Mouse (Mus musculus) bone marrow, adult 2 months (tissue): Measurements from ENCODE around the gene Trappc11. TPM values are rescaled to one million over a fixed set of nuclear protein-coding genes. Genes with fewer than 3 reads are reported as not detected.

Experiments used
- H3K27ac ChIP-seq: fragments of 200-500 bp; 2 replicates; pipeline ENCODE4 v1.5.1; 2012; ENCODE audit warnings: low read depth, mild to moderate bottlenecking, control low read depth, inconsistent platforms, low read length; ENCODE audit not compliant: control insufficient read depth, poor library complexity, insufficient read depth
- H3K4me1 ChIP-seq: fragments of 200-500 bp; 2 replicates; pipeline ENCODE4 v1.6.1; 2011; ENCODE audit warnings: low read length; ENCODE audit not compliant: control insufficient read depth, insufficient read depth
- H3K4me3 ChIP-seq: fragments of 200-500 bp; replicated peaks from 2 replicates; pipeline ENCODE3; 2011; ENCODE audit warnings: mild to moderate bottlenecking, low read depth, low read length, control low read depth; ENCODE audit not compliant: control insufficient read depth
- CTCF ChIP-seq: fragments of 200-500 bp; IDR thresholded peaks from 2 replicates; pipeline ENCODE4 v1.5.1; 2011; ENCODE audit warnings: low read length, control low read depth; ENCODE audit not compliant: control insufficient read depth, insufficient read depth
- POLR2A ChIP-seq: fragments of 200-500 bp; IDR thresholded peaks from 2 replicates; pipeline ENCODE4 v1.6.1; 2011; ENCODE audit warnings: low read depth, mild to moderate bottlenecking, control low read depth, low read length, borderline replicate concordance; ENCODE audit not compliant: control insufficient read depth
- WGBS: fragments of 180-500 bp; shearing (Covaris S2); methylation state at CpG from one replicate; pipeline ENCODE4 v1.1.7; 2018; 5-methylcytosine and 5-hydroxymethylcytosine counted together
- polyA plus RNA-seq: library from polyadenylated mRNA; stranded (reverse); fragments of >200 nt; gene quantifications from 2 replicates; pipeline ENCODE4 v1.2.4, GENCODE M21; 2011; ENCODE audit warnings: low replicate concordance; ENCODE audit not compliant: missing spikeins, insufficient read depth, insufficient read length

Gene Trappc11
- polyA plus RNA-seq: 4.9 and 10.5 TPM in 2 replicates

DNA sequence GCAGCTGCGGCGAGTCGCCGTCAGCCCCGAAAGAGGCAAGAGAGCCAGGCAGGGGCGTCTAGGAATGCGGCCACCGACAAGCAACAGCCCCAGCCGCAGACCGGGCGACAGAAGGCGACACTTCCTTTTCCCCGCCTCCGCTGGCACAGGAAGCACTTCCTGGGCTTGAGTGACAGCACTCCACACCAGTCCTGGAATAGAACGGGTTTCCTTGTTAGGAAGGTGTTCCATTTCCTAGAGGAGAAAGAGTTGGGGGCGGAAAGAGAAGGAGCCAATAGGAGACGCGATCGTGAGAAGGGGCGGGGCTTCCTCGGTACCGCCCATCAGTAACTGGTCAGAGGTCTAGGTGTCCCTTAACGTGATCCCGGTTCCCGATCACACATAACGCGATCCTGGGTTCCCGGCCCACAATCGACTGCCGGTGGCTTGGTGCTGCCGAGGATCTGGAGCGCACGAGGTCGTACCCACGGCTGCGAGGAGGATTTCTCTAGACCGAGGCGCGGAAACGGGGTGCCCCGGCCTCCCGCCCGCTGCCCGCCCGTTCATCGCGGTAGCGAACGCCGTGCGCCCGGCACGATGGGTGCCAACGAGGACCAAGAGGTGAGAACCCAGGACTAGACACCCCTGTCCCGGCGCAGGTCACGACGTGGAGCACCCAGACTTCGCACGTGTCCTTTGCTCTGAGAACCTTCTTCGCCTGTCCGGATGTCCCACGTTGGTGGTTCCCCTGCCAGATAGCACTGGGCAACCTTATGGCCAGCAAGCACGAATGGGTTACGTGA, at the start of gene Trappc11, which contains the start of gene Rwdd4a:
TSS of gene Trappc11 (minus strand) at position 127 of the 782 bp plus-strand sequence.
TSS of gene Rwdd4a (plus strand) at position 321 of the 782 bp plus-strand sequence.
- under 1% methylated on average over 65 of the region's 65 CpGs for WGBS
- peak within 1 kb of the TSS; percentile 76 for H3K27ac ChIP-seq
- peak within 1 kb of the TSS; percentile 88 for H3K4me3 ChIP-seq
- H3K4me1 ChIP-seq: no peaks in the 10 kb centered on the region; the same call in 1 of the 2 replicates
- TF ChIP-seq CTCF (no peak), POLR2A (peak; percentile 60; the same call in 1 of the 2 replicates)

DNA sequence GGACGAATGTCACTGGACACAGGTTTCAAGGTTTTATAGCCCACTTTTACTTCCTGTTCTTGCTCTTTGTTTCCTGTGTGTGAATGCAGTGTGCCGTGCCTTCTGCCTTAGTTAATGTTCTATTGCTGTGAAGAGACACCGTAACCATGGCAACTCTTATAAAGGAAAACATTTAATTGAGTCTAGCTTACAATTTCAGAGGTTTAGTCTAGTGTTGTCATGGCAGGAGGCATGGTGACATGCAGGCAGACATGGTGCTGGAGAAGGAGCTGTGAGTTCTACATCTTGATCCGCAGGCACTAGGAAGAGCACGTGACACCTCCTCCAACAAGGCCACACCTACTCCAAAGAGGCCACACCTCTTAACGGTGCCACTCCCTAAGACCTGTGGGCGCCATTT, 48.2 kb upstream of the Trappc11 start:
- Histone ChIP-seq H3K4me1 (no peaks in the 10 kb centered on the region), H3K4me3 (no peak overlapping the region), H3K27ac (no peak overlapping the region)
- 66% methylated on average over 7 of the region's 7 CpGs for WGBS
- TF ChIP-seq CTCF (no peak), POLR2A (no peak)

- no peaks in the 10 kb centered on the region for H3K4me1 ChIP-seq
- 88% methylated on average over 7 of the region's 7 CpGs for WGBS
- TF ChIP-seq POLR2A (no peak), CTCF (no peak)
- no peak overlapping the region for H3K27ac ChIP-seq
- no peak overlapping the region for H3K4me3 ChIP-seq
Measured at GRCm38 (mm10) chr8:47573482-47573881, 40.2 kb upstream of the Trappc11 start.

GRCm38 (mm10) chr8:47570161-47570560, 36.9 kb upstream of the Trappc11 start:
- Histone ChIP-seq H3K27ac (no peak overlapping the region), H3K4me1 (no peaks in the 10 kb centered on the region), H3K4me3 (no peak overlapping the region)
- WGBS: 79% methylated on average over 6 of the region's 6 CpGs
- TF ChIP-seq CTCF (no peak), POLR2A (no peak)

DNA sequence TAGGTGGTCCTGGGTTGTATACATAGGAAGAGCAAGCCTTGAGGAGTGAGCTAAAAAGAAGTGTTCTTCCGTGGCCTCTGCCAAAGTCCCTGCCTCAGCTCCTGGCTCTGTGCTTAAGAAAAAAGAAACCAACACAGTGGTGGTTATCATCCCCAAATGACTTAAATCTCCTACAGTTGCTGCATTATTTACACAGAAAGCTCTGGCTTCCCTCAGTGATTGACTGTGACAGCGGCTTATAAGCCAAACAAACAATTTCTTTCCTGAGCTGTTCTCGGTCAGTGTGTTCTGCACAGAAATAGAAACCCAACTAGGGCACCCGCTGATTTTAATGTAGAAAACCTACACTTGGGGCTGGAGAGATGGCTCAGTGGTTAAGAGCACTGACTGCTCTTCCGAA, 34.8 kb upstream of the Trappc11 start:
- Histone ChIP-seq H3K4me1 (no peaks in the 10 kb centered on the region), H3K27ac (no peak overlapping the region), H3K4me3 (no peak overlapping the region)
- TF ChIP-seq POLR2A (no peak), CTCF (no peak)
- 76% methylated on average over 5 of the region's 5 CpGs for WGBS

- Histone ChIP-seq H3K4me1 (no peaks in the 10 kb centered on the region), H3K4me3 (no peak overlapping the region), H3K27ac (no peak overlapping the region)
- WGBS: 85% methylated on average over 6 of the region's 6 CpGs
- TF ChIP-seq POLR2A (no peak), CTCF (no peak)
Measured at GRCm38 (mm10) chr8:47566551-47566950, 33.3 kb upstream of the Trappc11 start.

- 87% methylated on average over 7 of the region's 7 CpGs for WGBS
Measured at GRCm38 (mm10) chr8:47560801-47561200, 27.5 kb upstream of the Trappc11 start.

GRCm38 (mm10) chr8:47558274-47558673, 25.0 kb upstream of the Trappc11 start:
- no peak for TF ChIP-seq POLR2A
- TF ChIP-seq CTCF: no peak
- Histone ChIP-seq H3K4me3 (no peak overlapping the region), H3K4me1 (no peaks in the 10 kb centered on the region), H3K27ac (no peak overlapping the region)
- WGBS: 85% methylated on average over 7 of the region's 7 CpGs

More at GRCm38 (mm10) chr8:47560801-47561200, 27.5 kb upstream of the Trappc11 start:
- TF ChIP-seq POLR2A (no peak), CTCF (no peak)
- Histone ChIP-seq H3K4me3 (no peak overlapping the region), H3K27ac (no peak overlapping the region), H3K4me1 (no peaks in the 10 kb centered on the region)
